Mouse (Mus musculus) liver, embryonic 11.5 days (tissue): ENCODE measurements at regions not wholly inside any gene's neighbourhood (a gene's known extent, or its start where the extent isn't known, plus 50 kb on each side); places are given as distances from the start of the nearest gene placed in this dataset.

ENCODE experiments used
- ATAC-seq: fragments of 200-750 bp; cut with Nextera tagmentation; replicated peaks from 2 replicates; pipeline ENCODE4 v1.8.0; 2017; ENCODE audit warnings: moderate number of reproducible peaks, mild to moderate bottlenecking, moderate TSS enrichment, moderate library complexity; ENCODE audit not compliant: low FRiP score
- DNase-seq: peaks from one replicate; pipeline ENCODE4 v3.0.0-alpha.2; 2017; ENCODE audit warnings: low spot score
- H3K27ac ChIP-seq: fragments of 300-500 bp; sonication (generic); 2 replicates; pipeline ENCODE4 v1.5.1; 2014; ENCODE audit warnings: mild to moderate bottlenecking, low read depth, low read length, control low read depth
- H3K27me3 ChIP-seq: fragments of 300-500 bp; sonication (generic); replicated peaks from 2 replicates; pipeline ENCODE4 v1.6.1; 2014; ENCODE audit warnings: low read length, mixed read lengths; ENCODE audit not compliant: control insufficient read depth, insufficient read depth
- H3K36me3 ChIP-seq: fragments of 300-500 bp; sonication (generic); 2 replicates; pipeline ENCODE4 v1.6.1; 2014; ENCODE audit warnings: mild to moderate bottlenecking, low read length, moderate library complexity, mixed read lengths; ENCODE audit not compliant: control insufficient read depth, insufficient read depth
- H3K4me1 ChIP-seq: fragments of 300-500 bp; sonication (generic); replicated peaks from 2 replicates; pipeline ENCODE4 v1.6.1; 2014; ENCODE audit warnings: low read length, mixed read lengths; ENCODE audit not compliant: control insufficient read depth, insufficient read depth
- H3K4me2 ChIP-seq: fragments of 300-500 bp; sonication (generic); 2 replicates; pipeline ENCODE4 v1.6.1; 2014; ENCODE audit warnings: mild to moderate bottlenecking, control low read depth, moderate library complexity
- H3K4me3 ChIP-seq: fragments of 300-500 bp; sonication (generic); 2 replicates; pipeline ENCODE4 v1.5.1; 2014; ENCODE audit warnings: low read depth, low read length, control low read depth
- H3K9ac ChIP-seq: fragments of 300-500 bp; sonication (generic); 2 replicates; pipeline ENCODE4 v1.6.1; 2014; ENCODE audit warnings: low read depth, low read length, control low read depth
- H3K9me3 ChIP-seq: fragments of 300-500 bp; sonication (generic); 2 replicates; pipeline ENCODE4 v1.6.1; 2016; ENCODE audit warnings: low read length, inconsistent platforms, mixed read lengths; ENCODE audit not compliant: control insufficient read depth
- WGBS: fragments of 180-500 bp; shearing (Covaris S2); extraction: QIAGEN DNeasy Blood & Tissue Kit; methylation state at CpG from one replicate; pipeline ENCODE4 v1.1.7; 2014; 5-methylcytosine and 5-hydroxymethylcytosine counted together

DNA sequence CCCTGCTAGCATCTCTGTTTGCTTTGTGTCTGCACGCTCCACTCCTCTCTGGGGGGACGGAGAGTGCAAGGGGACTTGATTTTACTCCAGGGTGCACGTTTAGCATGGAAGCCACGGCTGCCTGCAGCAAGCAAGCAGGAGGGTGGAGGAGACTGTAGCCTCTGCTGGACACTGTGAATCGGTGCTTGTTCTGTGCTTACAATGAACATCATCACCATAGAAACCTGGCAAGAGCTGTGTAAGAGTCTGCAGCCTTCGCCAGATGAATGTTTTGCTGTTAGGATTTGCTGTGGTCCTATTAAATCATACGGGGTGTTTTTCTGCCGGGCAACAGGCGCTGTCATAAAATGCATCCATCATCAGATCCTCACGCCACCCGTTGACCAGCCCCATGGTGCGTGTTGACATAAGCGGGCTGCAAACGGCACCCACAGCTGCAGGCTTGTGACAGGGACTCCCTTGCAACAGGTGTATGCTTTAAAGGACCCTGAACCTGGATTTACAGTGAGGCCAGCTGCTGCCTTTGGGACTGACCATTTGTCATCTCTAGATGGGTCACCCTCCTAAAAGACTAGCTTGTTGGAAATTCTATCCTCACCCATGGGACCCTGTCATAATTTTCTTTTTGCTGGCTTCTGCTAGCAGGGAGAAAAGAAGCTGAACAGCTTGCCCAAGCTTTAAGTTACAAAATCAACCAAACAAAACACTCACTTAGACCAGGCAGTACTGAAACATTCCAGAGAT, 308.5 kb downstream of the Gadd45g start:
- ATAC-seq (no peak), DNase-seq (no peak)
- H3K4me3 ChIP-seq = no peak overlapping the region
- WGBS = 74% methylated on average over 14 of the region's 14 CpGs
- H3K4me2 ChIP-seq = no peak overlapping the region
- no peak overlapping the region for H3K9ac ChIP-seq
- no peak overlapping the region for H3K27ac ChIP-seq
- 0 out of 2 replicates have a peak, but pooled peaks cover 4% of the 10 kb centered on the region for H3K4me1 ChIP-seq
- H3K9me3 ChIP-seq = no peaks in the 10 kb centered on the region
- no peaks in the 10 kb centered on the region for H3K36me3 ChIP-seq
- H3K27me3 ChIP-seq = no peaks in the 10 kb centered on the region

DNA sequence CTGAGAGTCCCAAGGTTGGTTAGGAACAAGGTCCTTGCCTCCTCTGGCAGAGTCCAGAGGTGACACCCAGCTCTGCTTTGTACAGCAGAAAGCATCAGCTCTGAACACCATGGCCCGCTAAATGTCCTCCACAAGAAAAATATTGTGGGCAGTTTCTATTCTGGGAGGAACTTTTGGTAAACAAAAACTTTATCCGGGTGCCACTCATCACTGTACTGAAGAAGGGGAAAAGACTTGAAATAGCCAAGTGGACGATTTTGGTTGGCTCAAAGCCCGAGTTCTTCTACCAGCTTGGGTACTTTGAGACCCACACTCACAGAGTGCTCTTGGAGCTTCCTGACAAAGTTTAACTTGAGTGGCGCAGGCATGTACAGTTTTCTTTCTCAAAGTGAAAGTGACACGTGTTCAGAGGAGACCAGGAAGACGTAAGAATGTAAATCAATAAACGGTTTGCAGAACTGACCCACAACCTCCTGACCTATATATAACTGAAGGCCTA, 309.2 kb downstream of the Gadd45g start:
- 62% methylated on average over 8 of the region's 8 CpGs for WGBS
- no peak for ATAC-seq
- DNase-seq = no peak

DNA sequence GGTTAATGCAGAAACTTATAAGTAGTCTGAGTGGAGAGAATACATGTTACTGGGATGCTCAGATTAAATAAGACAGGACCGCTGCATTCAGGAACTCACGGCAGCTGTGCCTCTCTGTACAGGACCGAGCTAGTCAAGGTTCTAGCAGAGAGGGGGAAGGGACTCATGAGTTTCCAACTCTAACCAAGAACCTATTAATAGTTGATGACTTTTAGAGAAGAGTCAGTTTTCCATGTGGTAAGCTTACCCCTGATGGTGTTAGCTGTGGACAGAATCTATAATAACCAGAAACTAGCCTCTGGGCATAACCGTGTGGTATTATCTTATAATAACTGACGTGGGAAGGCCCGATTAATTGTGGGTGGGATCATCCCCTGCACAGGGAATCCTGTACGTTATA, 316.2 kb downstream of the Gadd45g start:
- no peak overlapping the region for H3K4me3 ChIP-seq
- no peaks in the 10 kb centered on the region for H3K36me3 ChIP-seq
- DNase-seq (no peak), ATAC-seq (no peak)
- 88% methylated on average over 7 of the region's 7 CpGs for WGBS
- H3K4me2 ChIP-seq = no peak overlapping the region
- no peak overlapping the region for H3K9ac ChIP-seq
- H3K4me1 ChIP-seq = no peaks in the 10 kb centered on the region
- no peak overlapping the region for H3K27ac ChIP-seq
- no peaks in the 10 kb centered on the region for H3K27me3 ChIP-seq
- no peaks in the 10 kb centered on the region for H3K9me3 ChIP-seq

More for the DNA sequence above, 309.2 kb downstream of the Gadd45g start:
- Histone ChIP-seq H3K4me1 (0 out of 2 replicates have a peak, but pooled peaks cover 4% of the 10 kb centered on the region), H3K27me3 (no peaks in the 10 kb centered on the region), H3K27ac (no peak overlapping the region), H3K9me3 (no peaks in the 10 kb centered on the region), H3K9ac (no peak overlapping the region), H3K4me3 (no peak overlapping the region), H3K36me3 (no peaks in the 10 kb centered on the region), H3K4me2 (no peak overlapping the region)

DNA sequence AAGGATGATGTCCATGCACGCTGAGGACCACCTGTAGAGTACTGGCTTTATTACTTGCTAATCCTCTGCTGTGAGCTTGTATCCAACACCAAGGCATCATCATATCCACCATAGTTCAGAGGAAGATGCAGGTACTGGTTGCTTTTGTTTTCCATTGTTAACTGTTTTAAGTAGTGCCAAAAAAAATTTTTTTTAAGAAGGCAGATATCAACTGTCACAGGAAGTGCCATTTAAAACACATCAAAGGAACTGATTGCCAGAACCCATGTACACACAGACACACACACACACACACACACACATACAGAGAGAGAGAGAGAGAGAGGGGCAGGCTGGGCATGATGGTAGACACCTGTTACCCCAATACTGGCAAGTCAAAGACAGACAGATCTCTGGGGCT, 319.1 kb downstream of the Gadd45g start:
- Histone ChIP-seq H3K4me3 (no peak overlapping the region), H3K36me3 (no peaks in the 10 kb centered on the region), H3K27me3 (no peaks in the 10 kb centered on the region), H3K27ac (no peak overlapping the region), H3K4me2 (no peak overlapping the region), H3K9me3 (no peaks in the 10 kb centered on the region), H3K9ac (no peak overlapping the region), H3K4me1 (no peaks in the 10 kb centered on the region)
- ATAC-seq (no peak), DNase-seq (no peak)
- WGBS = 83% methylated on average over 1 of the region's 1 CpGs

DNA sequence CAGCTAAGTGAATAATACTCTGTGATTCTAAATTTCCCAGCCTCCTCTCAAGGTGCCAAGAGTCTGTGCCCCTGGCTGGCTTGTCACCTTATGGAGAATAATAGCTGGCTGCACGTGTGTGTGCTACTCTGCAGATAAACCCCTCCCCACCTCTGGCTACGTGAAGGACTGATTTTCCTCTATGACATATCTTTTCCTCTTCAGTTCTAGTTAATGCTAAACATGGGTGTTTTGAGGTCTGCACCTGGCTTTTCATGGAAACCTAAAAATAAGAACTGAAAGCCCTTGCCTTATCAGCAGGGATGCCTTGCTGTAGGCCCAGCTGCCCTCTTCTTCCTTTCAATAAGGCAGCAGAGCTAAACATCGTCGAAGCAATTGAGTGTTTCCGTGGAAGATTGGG, 321.5 kb downstream of the Gadd45g start:
- WGBS = 63% methylated on average over 5 of the region's 5 CpGs
- no peaks in the 10 kb centered on the region for H3K4me1 ChIP-seq
- H3K4me3 ChIP-seq = no peak overlapping the region
- ATAC-seq = no peak
- no peak for DNase-seq
- H3K9ac ChIP-seq = no peak overlapping the region
- no peaks in the 10 kb centered on the region for H3K36me3 ChIP-seq
- no peaks in the 10 kb centered on the region for H3K9me3 ChIP-seq
- H3K27ac ChIP-seq = no peak overlapping the region
- no peak overlapping the region for H3K4me2 ChIP-seq
- no peaks in the 10 kb centered on the region; the same call in 1 of the 2 replicates for H3K27me3 ChIP-seq

DNA sequence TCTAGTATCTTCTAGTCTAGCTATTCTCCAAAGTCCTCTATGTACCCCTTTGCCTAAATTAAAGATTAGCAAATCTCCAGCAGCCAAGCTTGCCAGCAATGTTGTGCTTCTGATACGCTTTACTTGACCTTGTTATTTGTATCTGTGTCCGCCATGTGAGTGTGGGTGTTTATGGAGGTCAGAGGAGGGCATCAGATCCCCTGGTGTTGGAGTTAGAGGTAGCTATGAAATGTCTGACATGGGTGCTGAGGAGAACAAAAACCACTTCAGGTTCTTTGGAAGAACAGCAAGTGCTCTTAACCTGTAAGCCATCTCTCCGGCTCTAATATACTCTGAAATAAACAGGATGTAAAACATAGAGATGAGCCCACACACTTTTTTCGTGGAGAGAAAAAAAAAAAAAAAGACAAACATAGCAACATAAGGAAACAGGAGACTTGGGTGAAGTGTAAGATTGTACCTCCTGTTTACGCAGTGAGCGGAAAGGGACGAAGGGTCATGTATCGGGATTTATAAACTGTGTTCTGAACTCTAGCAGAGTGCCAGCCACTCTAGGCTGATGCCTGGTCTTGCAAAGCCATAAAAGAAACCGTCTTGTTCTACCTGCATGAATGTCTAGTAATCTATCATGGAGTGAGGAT, 326.3 kb downstream of the Gadd45g start:
- H3K27me3 ChIP-seq = no peaks in the 10 kb centered on the region; the same call in 1 of the 2 replicates
- no peaks in the 10 kb centered on the region for H3K4me1 ChIP-seq
- WGBS = 86% methylated on average over 9 of the region's 9 CpGs
- H3K9me3 ChIP-seq = no peaks in the 10 kb centered on the region
- H3K4me3 ChIP-seq = no peak overlapping the region
- no peaks in the 10 kb centered on the region for H3K36me3 ChIP-seq
- DNase-seq = no peak
- no peak overlapping the region for H3K27ac ChIP-seq
- H3K4me2 ChIP-seq = no peak overlapping the region
- H3K9ac ChIP-seq = no peak overlapping the region
- no peak for ATAC-seq

DNA sequence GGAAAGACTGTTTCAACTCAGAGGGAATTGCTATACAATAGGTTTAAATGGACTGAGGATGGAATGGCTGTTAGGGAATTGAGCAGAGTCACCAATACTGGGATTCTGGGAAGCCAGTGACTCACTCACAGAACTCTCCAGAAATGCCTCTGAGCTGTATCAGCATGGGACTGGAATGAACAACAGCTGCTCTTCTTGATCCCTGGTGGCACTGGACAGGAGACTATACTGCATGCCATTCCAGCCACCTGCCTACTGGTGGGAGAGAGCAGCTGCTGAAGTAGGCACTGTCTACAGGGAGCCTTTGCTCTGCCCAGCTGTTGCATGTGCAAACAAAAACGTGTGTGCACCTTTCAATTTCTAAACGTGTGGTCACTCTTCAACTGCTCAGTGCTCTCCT, 329.2 kb downstream of the Gadd45g start:
- H3K4me1 ChIP-seq = no peaks in the 10 kb centered on the region
- ATAC-seq (no peak), DNase-seq (no peak)
- H3K36me3 ChIP-seq = no peaks in the 10 kb centered on the region
- H3K27me3 ChIP-seq = no peaks in the 10 kb centered on the region; the same call in 1 of the 2 replicates
- no peak overlapping the region for H3K27ac ChIP-seq
- no peak overlapping the region for H3K4me3 ChIP-seq
- H3K9ac ChIP-seq = no peak overlapping the region
- H3K9me3 ChIP-seq = no peaks in the 10 kb centered on the region
- 67% methylated on average over 2 of the region's 2 CpGs for WGBS
- H3K4me2 ChIP-seq = no peak overlapping the region

DNA sequence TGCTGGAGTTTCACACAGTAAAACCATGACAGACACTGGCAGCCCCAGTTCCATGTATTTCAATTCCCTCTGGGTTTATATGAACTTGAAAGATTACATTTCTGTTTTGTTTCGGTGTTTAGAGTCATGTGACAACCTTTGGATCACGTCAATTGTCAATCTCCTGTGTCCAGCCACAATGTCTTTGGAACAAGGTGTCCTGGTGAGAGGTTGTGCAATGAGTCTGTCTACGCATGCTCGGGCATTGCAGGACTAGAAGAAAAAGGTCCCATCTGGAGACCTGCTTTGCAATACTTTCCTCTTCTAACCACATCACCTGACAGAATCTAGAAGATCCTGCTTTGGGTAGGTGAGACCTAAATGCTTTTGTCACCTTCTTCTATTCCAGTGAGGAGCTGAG, 333.5 kb downstream of the Gadd45g start:
- H3K9ac ChIP-seq = no peak overlapping the region
- H3K4me1 ChIP-seq = no peaks in the 10 kb centered on the region
- 77% methylated on average over 4 of the region's 4 CpGs for WGBS
- H3K9me3 ChIP-seq = no peaks in the 10 kb centered on the region
- H3K27me3 ChIP-seq = no peaks in the 10 kb centered on the region
- H3K36me3 ChIP-seq = no peaks in the 10 kb centered on the region
- H3K4me2 ChIP-seq = no peak overlapping the region
- no peak overlapping the region for H3K4me3 ChIP-seq
- H3K27ac ChIP-seq = no peak overlapping the region
- ATAC-seq (no peak), DNase-seq (no peak)

DNA sequence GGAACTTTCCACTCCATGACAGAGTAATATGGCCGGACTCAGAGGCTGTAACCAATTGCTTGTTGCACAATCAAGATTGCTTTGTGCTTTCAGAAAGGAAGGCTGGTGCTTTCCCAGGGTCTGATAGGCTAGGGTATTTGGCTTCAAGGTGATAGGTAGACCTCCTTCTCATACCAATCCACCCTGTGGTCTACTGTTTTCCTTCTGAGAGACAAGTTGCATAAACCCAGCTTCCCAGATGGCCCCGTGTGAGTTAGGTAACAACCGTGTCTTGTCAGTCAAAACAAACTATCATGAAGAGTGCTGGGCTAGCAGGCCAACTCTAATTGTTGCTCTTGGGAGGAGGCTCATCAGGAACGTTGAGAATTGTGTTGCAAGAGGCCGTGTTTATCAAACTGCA, 337.2 kb downstream of the Gadd45g start:
- WGBS = 59% methylated on average over 5 of the region's 5 CpGs
- no peak overlapping the region for H3K4me3 ChIP-seq
- H3K27ac ChIP-seq = no peak overlapping the region
- no peak overlapping the region for H3K9ac ChIP-seq
- H3K27me3 ChIP-seq = no peaks in the 10 kb centered on the region
- H3K4me1 ChIP-seq = no peaks in the 10 kb centered on the region
- ATAC-seq (no peak), DNase-seq (no peak)
- no peaks in the 10 kb centered on the region for H3K9me3 ChIP-seq
- H3K36me3 ChIP-seq = no peaks in the 10 kb centered on the region
- no peak overlapping the region for H3K4me2 ChIP-seq
